Mouse (Mus musculus): ENCODE data around the gene Fgfr4.

DNA sequence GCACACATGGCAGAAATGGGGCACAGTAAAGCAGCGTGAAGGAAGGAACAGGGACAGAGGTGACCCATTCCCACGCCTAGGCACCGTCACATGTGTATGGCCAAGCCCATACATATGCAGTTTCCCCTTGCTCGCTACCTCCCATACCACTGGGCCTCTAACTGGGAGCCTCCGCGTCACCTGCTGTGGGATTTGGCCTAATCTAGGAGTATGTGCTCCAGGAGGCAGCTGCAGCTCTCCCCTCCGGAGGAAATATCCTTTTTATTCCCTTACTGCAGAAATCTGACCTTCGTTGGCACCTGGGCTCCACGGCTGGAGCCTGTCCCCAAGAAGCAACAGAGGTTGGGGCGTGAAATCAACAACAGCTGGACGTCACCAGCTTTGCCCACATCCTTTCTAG lies 21.9 kb downstream of the Fgfr4 start:
- TF ChIP-seq CTCF (IDR thresholded peaks at IDR 0.05; ENCODE audit: low read depth) = no peak
- TF ChIP-seq EP300 (IDR thresholded peaks at IDR 0.05; ENCODE audit: low read depth) = no peak

Measured in heart, postnatal 0 days (tissue).